Comparison of ENCODE assay signal across 12 mouse cellular contexts in the genomic region with DNA sequence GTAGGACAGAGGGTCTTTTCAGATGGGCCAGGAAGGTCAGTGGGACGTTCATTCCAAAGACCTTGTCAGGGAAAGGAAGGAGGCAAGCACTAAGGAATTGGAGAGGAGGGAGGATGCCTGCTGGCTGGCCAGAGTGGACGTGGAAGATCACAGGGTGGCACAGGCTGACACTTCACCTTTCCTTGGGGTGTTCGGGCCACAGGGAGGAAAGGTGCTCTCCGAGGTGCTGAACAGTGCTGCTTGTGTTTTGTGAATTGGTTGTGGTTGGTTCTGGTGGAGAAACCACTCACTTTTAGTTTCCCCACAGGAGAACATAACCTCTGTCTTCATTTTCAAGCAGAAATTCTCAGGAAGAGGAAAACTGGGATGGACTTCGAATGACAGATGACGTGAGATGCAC. TPM values are rescaled to one million over a fixed set of nuclear protein-coding genes. Genes with fewer than 3 reads are reported as not detected.
DNase-seq lines count a peak whose midpoint lies in the region; ATAC-seq and TF ChIP-seq lines count a peak whose summit lies in the region.
"Had no signal": no experiment of that assay in that cellular context is flagged by ENCODE, and none has a peak within 500 bp of the region (broad histone marks: within the 10 kb centered on the region; RNA-seq: fewer than 3 reads in every experiment).

No protein-coding gene starts in this region.

- no peaks in the 10 kb centered on the region for H3K36me3 ChIP-seq in liver, embryonic 12.5 days
- H3K36me3 ChIP-seq: embryonic facial prominence, embryonic 13.5 days; limb, embryonic 12.5 days had no signal

- 0 out of 2 replicates have a peak, but pooled peaks cover 11% of the 10 kb centered on the region for H3K27me3 ChIP-seq in liver, embryonic 12.5 days (replicated peaks)

- no peaks in the 10 kb centered on the region for H3K4me1 ChIP-seq in liver, embryonic 12.5 days
- H3K4me1 ChIP-seq: limb, embryonic 12.5 days had no signal

- H3K9ac ChIP-seq in liver, embryonic 12.5 days: no peak overlapping the region
- H3K9ac ChIP-seq: embryonic facial prominence, embryonic 13.5 days; limb, embryonic 12.5 days had no signal

- no peak for TF ChIP-seq CTCF in layer of hippocampus, adult 2 months (conservative IDR thresholded peaks at IDR 0.05)

- ATAC-seq in liver, embryonic 12.5 days: no peak
- 0 out of 2 replicates have a peak, but pooled peaks have one; percentile 67 for ATAC-seq in megakaryocyte-erythroid progenitor cell, adult 5-6 weeks (replicated peaks; ENCODE audit: low FRiP score, low TSS enrichment, poor library complexity, severe bottlenecking)
- ATAC-seq: hindbrain, postnatal 0 days had no signal

- H3K27ac ChIP-seq in liver, embryonic 12.5 days: no peak overlapping the region
- H3K27ac ChIP-seq in layer of hippocampus, adult 2 months: no peak overlapping the region
- H3K27ac ChIP-seq: embryonic facial prominence, embryonic 13.5 days; hindbrain, postnatal 0 days; limb, embryonic 12.5 days had no signal

- no peak overlapping the region for H3K4me3 ChIP-seq in liver, embryonic 12.5 days
- no peak overlapping the region for H3K4me3 ChIP-seq in layer of hippocampus, adult 2 months
- H3K4me3 ChIP-seq: embryonic facial prominence, embryonic 13.5 days; limb, embryonic 12.5 days had no signal

- no peak overlapping the region for H3K4me2 ChIP-seq in liver, embryonic 12.5 days
- H3K4me2 ChIP-seq: embryonic facial prominence, embryonic 13.5 days; limb, embryonic 12.5 days had no signal

- no peaks in the 10 kb centered on the region for H3K9me3 ChIP-seq in liver, embryonic 12.5 days (replicated peaks)
- H3K9me3 ChIP-seq: embryonic facial prominence, embryonic 13.5 days; limb, embryonic 12.5 days had no signal

- DNase-seq in liver: peak; percentile 34
- peak; percentile 30 for DNase-seq in ES-CJ7 (ENCODE audit: low read depth, low spot score)
- peak; percentile 35 for DNase-seq in c-Kit-positive CD71-negative TER-119-negative erythroid progenitor cells, embryonic 14.5 days (ENCODE audit: low read depth)
- no peak for DNase-seq in layer of hippocampus, adult 2 months (ENCODE audit: low spot score in 2 of 2)
- no peak for DNase-seq in cerebellum, postnatal 4 days (ENCODE audit: low spot score in 2 of 2)
- DNase-seq: midbrain, embryonic 14.5 days had no signal

- 27% methylated on average over 6 of the region's 6 CpGs for WGBS in liver, embryonic 12.5 days (ENCODE audit: insufficient replicate concordance)

RNA-seq across cellular contexts. Expression of a gene that starts 15.3 kb away (rescaled TPM):
- not detected in 2 replicates for polyA plus RNA-seq in liver, embryonic 12.5 days (2016; fragmentation: Nextera tagmentation; extraction: Ambion mirVana)
- total RNA-seq in megakaryocyte-erythroid progenitor cell, adult 5-6 weeks (2014; fragmentation: Nextera tagmentation): not detected in 2 replicates
- not detected in 2 replicates for total RNA-seq in megakaryocyte-erythroid progenitor cell, adult 5-6 weeks (2017)
- 1 to 10 TPM; 4.5 to 6.1 TPM for total RNA-seq in layer of hippocampus, adult 2 months (2021)
- total RNA-seq: gastrocnemius, adult 8-10 months had no signal

RNA-seq across cellular contexts. Expression of a gene that starts 29.5 kb away (rescaled TPM):
- 0.57 and 0.98 TPM in 2 replicates for polyA plus RNA-seq in liver, embryonic 12.5 days (2016; fragmentation: Nextera tagmentation; extraction: Ambion mirVana)
- total RNA-seq in megakaryocyte-erythroid progenitor cell, adult 5-6 weeks (2014; fragmentation: Nextera tagmentation): 0.15 TPM in 1 of 2 replicates, not detected in the other
- total RNA-seq in megakaryocyte-erythroid progenitor cell, adult 5-6 weeks (2017): not detected in 2 replicates
- 10 to 100 TPM; 31.4 to 31.8 TPM for total RNA-seq in layer of hippocampus, adult 2 months (2021)

RNA-seq across cellular contexts. Expression of a gene that starts 36.9 kb away (rescaled TPM):
- polyA plus RNA-seq in liver, embryonic 12.5 days (2016; fragmentation: Nextera tagmentation; extraction: Ambion mirVana): 1.0 and 2.0 TPM in 2 replicates
- total RNA-seq in megakaryocyte-erythroid progenitor cell, adult 5-6 weeks (2014; fragmentation: Nextera tagmentation): 1.7 and 1.9 TPM in 2 replicates
- total RNA-seq in megakaryocyte-erythroid progenitor cell, adult 5-6 weeks (2017): 0.11 and 0.52 TPM in 2 replicates
- total RNA-seq in layer of hippocampus, adult 2 months (2021): 100 to 1,000 TPM; 153 to 157 TPM

RNA-seq across cellular contexts. Expression of a gene that starts 37.2 kb away (rescaled TPM):
- polyA plus RNA-seq in liver, embryonic 12.5 days (2016; fragmentation: Nextera tagmentation; extraction: Ambion mirVana): 0.51 and 0.61 TPM in 2 replicates
- not detected in 2 replicates for total RNA-seq in megakaryocyte-erythroid progenitor cell, adult 5-6 weeks (2014; fragmentation: Nextera tagmentation)
- total RNA-seq in megakaryocyte-erythroid progenitor cell, adult 5-6 weeks (2017): not detected in 2 replicates
- total RNA-seq in layer of hippocampus, adult 2 months (2021): 1 to 10 TPM; 7.7 to 8.3 TPM

Comparison
In these comparisons a context has a peak if more than half of its experiments do, and no peak if none do; other contexts are left out.
1. DNase-seq: peak in liver (single experiment), ES-CJ7 (single experiment) and c-Kit-positive CD71-negative TER-119-negative erythroid progenitor cells, embryonic 14.5 days (single experiment); none in layer of hippocampus, adult 2 months (0 of 2) and cerebellum, postnatal 4 days (0 of 2).
2. RNA of a gene that starts 15.3 kb away (total RNA-seq): 4.5 to 6.1 TPM in layer of hippocampus, adult 2 months; not detected in megakaryocyte-erythroid progenitor cell, adult 5-6 weeks; every median in the first group is over 4 times any median in the second.
3. RNA of a gene that starts 29.5 kb away (total RNA-seq): 31.4 to 31.8 TPM in layer of hippocampus, adult 2 months; 0.15 TPM in megakaryocyte-erythroid progenitor cell, adult 5-6 weeks; every median in the first group is over 10 times any median in the second.
4. RNA of a gene that starts 36.9 kb away (total RNA-seq): 153 to 157 TPM in layer of hippocampus, adult 2 months; 0.11 to 1.9 TPM in megakaryocyte-erythroid progenitor cell, adult 5-6 weeks; every median in the first group is over 10 times any median in the second.